Mouse (Mus musculus) bone marrow, adult 2 months (tissue): ENCODE data around the gene Med13.

Experiments
- CTCF ChIP-seq: fragments of 200-500 bp; IDR thresholded peaks from 2 replicates; pipeline ENCODE4 v1.5.1; 2011; ENCODE audit warnings: low read length, control low read depth; ENCODE audit not compliant: control insufficient read depth, insufficient read depth
- POLR2A ChIP-seq: fragments of 200-500 bp; IDR thresholded peaks from 2 replicates; pipeline ENCODE4 v1.6.1; 2011; ENCODE audit warnings: low read depth, mild to moderate bottlenecking, control low read depth, low read length, borderline replicate concordance; ENCODE audit not compliant: control insufficient read depth

DNA sequence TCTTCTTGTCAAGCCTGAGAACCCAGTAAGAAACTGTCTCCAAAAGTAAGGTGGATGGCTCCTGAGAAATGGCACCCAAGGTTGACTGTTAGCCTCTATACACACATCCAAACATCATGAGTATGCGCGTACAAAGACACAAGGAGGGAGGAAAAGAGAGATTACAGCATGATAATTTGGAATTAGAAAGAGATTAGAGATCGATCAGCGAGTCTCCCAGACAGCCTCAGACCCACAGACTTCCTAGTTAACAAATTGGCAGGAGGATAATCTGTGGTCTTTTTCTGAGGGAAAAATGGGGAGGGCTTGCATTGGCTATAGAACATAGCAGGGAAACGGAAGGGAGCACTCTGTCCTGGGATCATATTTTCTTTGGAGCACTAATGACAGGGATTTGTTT lies 20.4 kb upstream of the Med13 start:
- no peak for TF ChIP-seq CTCF
- TF ChIP-seq POLR2A: no peak
